Comparison of ENCODE assay signal across 12 mouse cellular contexts in genomic region chr5:140251989-140252388, GRCm38 (mm10).
DNase-seq lines count a peak whose midpoint lies in the region; ATAC-seq and TF ChIP-seq lines count a peak whose summit lies in the region.
"Had no signal": no experiment of that assay in that cellular context is flagged by ENCODE, and none has a peak within 500 bp of the region (broad histone marks: within the 10 kb centered on the region; RNA-seq: fewer than 3 reads in every experiment).

No protein-coding gene starts in this region.

- H3K9ac ChIP-seq in hindbrain, embryonic 14.5 days, result no peak overlapping the region
- H3K9ac ChIP-seq in hindbrain, embryonic 11.5 days (ENCODE audit: low read depth, low read length), result no peak overlapping the region
- no peak overlapping the region for H3K9ac ChIP-seq in midbrain, postnatal 0 days (replicated peaks; ENCODE audit: low read length, poor library complexity, severe bottlenecking)

- no peaks in the 10 kb centered on the region for H3K27me3 ChIP-seq in hindbrain, embryonic 14.5 days (ENCODE audit: control insufficient read depth, insufficient read depth, low read length)
- no peaks in the 10 kb centered on the region for H3K27me3 ChIP-seq in hindbrain, embryonic 11.5 days (ENCODE audit: control insufficient read depth, insufficient read depth, low read length)
- no peaks in the 10 kb centered on the region for H3K27me3 ChIP-seq in midbrain, postnatal 0 days (ENCODE audit: insufficient read depth, low read length)
- no peaks in the 10 kb centered on the region for H3K27me3 ChIP-seq in midbrain, embryonic 10.5 days (ENCODE audit: low read depth, poor library complexity, severe bottlenecking)

- 0 out of 2 replicates have a peak overlapping the region, but pooled peaks have one; percentile 26 for H3K27ac ChIP-seq in hindbrain, embryonic 14.5 days
- no peak overlapping the region for H3K27ac ChIP-seq in hindbrain, embryonic 11.5 days (ENCODE audit: low read depth, low read length)
- H3K27ac ChIP-seq in midbrain, postnatal 0 days (ENCODE audit: low read depth, low read length), result no peak overlapping the region
- H3K27ac ChIP-seq in midbrain, embryonic 10.5 days (replicated peaks), result no peak overlapping the region
- H3K27ac ChIP-seq: heart, embryonic 10.5 days had no signal

- H3K4me2 ChIP-seq in hindbrain, embryonic 14.5 days (replicated peaks), result no peak overlapping the region
- H3K4me2 ChIP-seq in hindbrain, embryonic 11.5 days (replicated peaks; ENCODE audit: low read depth, low read length), result no peak overlapping the region
- no peak overlapping the region for H3K4me2 ChIP-seq in midbrain, postnatal 0 days (ENCODE audit: low read depth, low read length, poor library complexity, severe bottlenecking)

- no peaks in the 10 kb centered on the region for H3K9me3 ChIP-seq in hindbrain, embryonic 14.5 days (ENCODE audit: control insufficient read depth, low read length)
- H3K9me3 ChIP-seq in hindbrain, embryonic 11.5 days (ENCODE audit: control insufficient read depth, low read length), result no peaks in the 10 kb centered on the region
- no peaks in the 10 kb centered on the region for H3K9me3 ChIP-seq in midbrain, postnatal 0 days (ENCODE audit: low read length)
- H3K9me3 ChIP-seq in midbrain, embryonic 10.5 days (replicated peaks), result no peaks in the 10 kb centered on the region
- H3K9me3 ChIP-seq: heart, embryonic 10.5 days had no signal

- H3K36me3 ChIP-seq in hindbrain, embryonic 14.5 days (replicated peaks; ENCODE audit: control insufficient read depth, insufficient read depth), result no peaks in the 10 kb centered on the region
- H3K36me3 ChIP-seq in hindbrain, embryonic 11.5 days (ENCODE audit: control insufficient read depth, insufficient read depth, low read length), result no peaks in the 10 kb centered on the region
- no peaks in the 10 kb centered on the region for H3K36me3 ChIP-seq in midbrain, postnatal 0 days (ENCODE audit: insufficient read depth, low read length)
- H3K36me3 ChIP-seq in midbrain, embryonic 10.5 days, result peaks cover 20% of the 10 kb centered on the region

- 0 out of 2 replicates have a peak, but pooled peaks have one; percentile 31 for ATAC-seq in hindbrain, embryonic 14.5 days (ENCODE audit: low FRiP score)
- ATAC-seq in hindbrain, embryonic 11.5 days (ENCODE audit: low FRiP score), result no peak
- no peak for ATAC-seq in midbrain, postnatal 0 days (ENCODE audit: low FRiP score)

- peaks cover 14% of the 10 kb centered on the region; the same call in 1 of the 2 replicates for H3K4me1 ChIP-seq in hindbrain, embryonic 14.5 days (replicated peaks; ENCODE audit: control insufficient read depth, insufficient read depth, low read length)
- no peaks in the 10 kb centered on the region for H3K4me1 ChIP-seq in hindbrain, embryonic 11.5 days (replicated peaks; ENCODE audit: control insufficient read depth, insufficient read depth, low read length)
- H3K4me1 ChIP-seq in midbrain, postnatal 0 days (ENCODE audit: insufficient read depth, low read length), result no peaks in the 10 kb centered on the region
- H3K4me1 ChIP-seq in midbrain, embryonic 10.5 days, result peaks cover 9% of the 10 kb centered on the region

- peak; percentile 12 for DNase-seq in adrenal gland, postnatal 25 days
- DNase-seq in adrenal gland, adult (ENCODE audit: inconsistent age in 2 of 2, low spot score in 1 of 2), result no peak
- no peak for DNase-seq in hindbrain, embryonic 14.5 days (ENCODE audit: low spot score)
- DNase-seq in hindbrain, embryonic 11.5 days (ENCODE audit: low spot score), result no peak
- DNase-seq in midbrain, postnatal 0 days (ENCODE audit: low spot score), result peak; percentile 38
- no peak for DNase-seq in midbrain, embryonic 10.5 days (ENCODE audit: low spot score)
- peak; percentile 19 for DNase-seq in right cerebral cortex, postnatal 25 days
- DNase-seq in kidney, adult 8-10 months, result no peak
- DNase-seq: lung, postnatal 10 days; thymus, postnatal 36 days had no signal

- no peak overlapping the region for H3K4me3 ChIP-seq in hindbrain, embryonic 14.5 days (replicated peaks; ENCODE audit: low read length)
- H3K4me3 ChIP-seq in hindbrain, embryonic 11.5 days (ENCODE audit: low read depth, low read length), result no peak overlapping the region
- H3K4me3 ChIP-seq in midbrain, postnatal 0 days (ENCODE audit: low read depth, low read length), result no peak overlapping the region
- no peak overlapping the region for H3K4me3 ChIP-seq in midbrain, embryonic 10.5 days
- H3K4me3 ChIP-seq: erythroblast, embryonic 14.5 days; heart, embryonic 10.5 days had no signal

- TF ChIP-seq CTCF in midbrain, postnatal 0 days (IDR thresholded peaks at IDR 0.05), result no peak

- WGBS in hindbrain, embryonic 14.5 days, result 73% methylated on average over 2 of the region's 2 CpGs
- WGBS in hindbrain, embryonic 11.5 days, result 93% methylated on average over 2 of the region's 2 CpGs
- 72% methylated on average over 2 of the region's 2 CpGs for WGBS in midbrain, postnatal 0 days
- WGBS in midbrain, embryonic 10.5 days, result 97% methylated on average over 2 of the region's 2 CpGs

Comparison
In these comparisons a context has a peak if more than half of its experiments do, and no peak if none do; other contexts are left out.
1. DNase-seq: peak in adrenal gland, postnatal 25 days (single experiment), midbrain, postnatal 0 days (single experiment) and right cerebral cortex, postnatal 25 days (single experiment); none in adrenal gland, adult (0 of 2), hindbrain, embryonic 14.5 days (single experiment), hindbrain, embryonic 11.5 days (single experiment), midbrain, embryonic 10.5 days (single experiment) and kidney, adult 8-10 months (0 of 2).